Mouse (Mus musculus): ENCODE measurements around the gene Tmem150a. TPM values are rescaled to one million over a fixed set of nuclear protein-coding genes. Genes with fewer than 3 reads are reported as not detected.

The Tmem150a gene
- polyA plus RNA-seq, 1 experiment from 2014 or later, result 50.6 TPM

DNA sequence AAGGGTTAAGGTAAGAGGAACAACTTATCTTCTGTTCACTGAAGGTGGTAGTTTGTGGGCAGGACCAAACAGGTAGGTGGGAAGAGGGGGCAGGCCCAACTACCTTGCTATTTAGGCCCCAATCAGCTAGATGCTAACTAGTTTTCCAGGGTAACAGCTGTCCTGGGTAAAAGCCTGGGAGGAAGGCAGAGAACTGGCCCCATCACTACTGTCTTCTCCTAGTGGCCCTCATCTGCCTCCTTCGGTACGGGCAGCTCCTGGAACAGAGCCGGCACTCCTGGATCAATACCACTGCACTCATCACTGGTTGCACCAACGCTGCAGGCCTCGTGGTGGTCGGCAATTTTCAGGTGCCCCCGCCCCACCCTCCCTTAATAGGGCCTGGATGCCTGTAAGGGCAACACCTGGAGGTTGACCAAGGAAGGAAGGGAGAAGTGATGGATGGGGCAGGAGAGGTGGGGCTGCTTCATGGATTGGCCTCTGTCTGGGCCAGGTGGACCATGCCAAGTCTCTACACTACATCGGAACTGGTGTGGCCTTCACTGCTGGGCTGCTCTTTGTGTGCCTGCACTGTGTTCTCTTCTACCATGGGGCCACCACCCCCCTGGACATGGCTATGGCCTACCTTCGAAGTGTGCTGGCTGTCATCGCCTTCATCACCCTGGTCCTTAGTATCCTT is 3.0 kb downstream of the Tmem150a start:
- Histone ChIP-seq H3K4me1 (replicated peaks; ENCODE audit: insufficient read depth, low read length) (peaks cover 13% of the 10 kb centered on the region; the same call in 1 of the 2 replicates), H3K27me3 (ENCODE audit: insufficient read depth, low read length) (no peaks in the 10 kb centered on the region), H3K9ac (ENCODE audit: low read depth, low read length) (no peak overlapping the region), H3K4me2 (ENCODE audit: low read length) (no peak overlapping the region), H3K4me3 (replicated peaks; ENCODE audit: low read depth, low read length) (no peak overlapping the region), H3K36me3 (ENCODE audit: insufficient read depth, low read length) (peaks cover 5% of the 10 kb centered on the region; the same call in 1 of the 2 replicates), H3K9me3 (replicated peaks; ENCODE audit: low read length) (no peaks in the 10 kb centered on the region), H3K27ac (no peak overlapping the region)
- ATAC-seq (replicated peaks; ENCODE audit: low FRiP score, low read depth) (no peak), DNase-seq (ENCODE audit: low spot score) (no peak)
- no peak for TF ChIP-seq CTCF (IDR thresholded peaks at IDR 0.05; ENCODE audit: low read depth)
- WGBS, result 89% methylated on average over 10 of the region's 10 CpGs

DNA sequence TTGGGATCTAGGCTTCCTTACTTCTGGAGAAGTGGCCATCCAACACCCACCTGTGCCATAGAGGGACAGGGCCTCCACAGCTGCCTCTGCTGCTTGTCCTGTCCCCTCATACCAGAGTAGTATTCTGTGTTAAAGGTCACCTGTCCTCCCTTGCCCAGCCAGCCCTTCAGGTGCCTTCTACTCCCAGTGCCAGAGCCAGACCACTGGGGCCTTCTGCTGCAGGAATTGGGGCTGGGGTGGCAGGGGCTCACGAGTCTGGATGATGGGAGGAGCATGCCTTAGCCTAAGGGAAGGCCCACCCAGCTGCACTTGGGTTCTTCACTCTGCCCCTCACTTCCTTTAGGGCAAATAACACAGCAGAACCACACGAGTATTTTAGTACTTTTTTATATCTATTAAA is 4.1 kb downstream of the Tmem150a start:
- Histone ChIP-seq H3K4me1 (replicated peaks; ENCODE audit: insufficient read depth, low read length) (peaks cover 13% of the 10 kb centered on the region; the same call in 1 of the 2 replicates), H3K9ac (ENCODE audit: low read depth, low read length) (no peak overlapping the region), H3K4me3 (replicated peaks; ENCODE audit: low read depth, low read length) (no peak overlapping the region), H3K27me3 (ENCODE audit: insufficient read depth, low read length) (no peaks in the 10 kb centered on the region), H3K36me3 (ENCODE audit: insufficient read depth, low read length) (peaks cover 5% of the 10 kb centered on the region; the same call in 1 of the 2 replicates), H3K9me3 (replicated peaks; ENCODE audit: low read length) (no peaks in the 10 kb centered on the region), H3K4me2 (ENCODE audit: low read length) (no peak overlapping the region), H3K27ac (no peak overlapping the region)
- ATAC-seq (replicated peaks; ENCODE audit: low FRiP score, low read depth), result no peak
- no peak for TF ChIP-seq CTCF (IDR thresholded peaks at IDR 0.05; ENCODE audit: low read depth)
- WGBS, result 64% methylated on average over 2 of the region's 2 CpGs
- no peak for DNase-seq (ENCODE audit: low spot score)

DNA sequence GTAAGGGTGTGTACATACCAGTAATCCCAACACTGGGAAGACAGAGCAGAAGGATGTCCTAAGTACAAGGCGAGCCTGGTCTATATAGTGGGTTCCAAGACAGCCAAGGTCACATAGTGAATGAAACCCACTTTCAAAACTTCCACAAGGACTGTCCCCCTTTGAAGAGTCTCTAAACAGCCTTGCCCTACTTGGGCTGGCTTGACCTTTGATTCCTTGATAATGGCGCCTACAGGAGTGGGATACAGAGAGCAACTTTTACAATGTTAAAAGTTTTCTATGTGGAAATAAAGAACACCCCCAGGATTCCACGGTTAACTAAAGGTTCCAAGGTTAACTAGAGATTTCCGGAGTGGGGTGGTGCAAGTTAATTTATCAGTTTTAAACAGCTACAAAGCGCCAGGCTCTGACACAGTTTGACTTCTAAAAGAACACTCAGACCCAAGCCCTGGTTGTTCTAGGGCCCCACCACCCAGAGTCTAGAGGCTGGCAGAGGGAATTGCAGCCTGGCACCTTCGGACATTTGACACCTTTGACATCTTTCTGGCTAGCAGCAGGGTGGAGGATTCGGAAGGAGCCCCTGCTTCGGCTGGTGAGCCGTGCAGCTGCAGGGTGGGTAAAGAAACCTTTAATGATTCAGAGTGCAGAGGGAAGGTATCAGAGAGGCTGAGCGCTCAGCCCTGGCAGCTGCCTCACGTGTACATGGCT is 4.8 kb downstream of the Tmem150a start:
- DNase-seq (ENCODE audit: low spot score) (no peak), ATAC-seq (replicated peaks; ENCODE audit: low FRiP score, low read depth) (no peak)
- Histone ChIP-seq H3K4me1 (replicated peaks; ENCODE audit: insufficient read depth, low read length) (peaks cover 13% of the 10 kb centered on the region; the same call in 1 of the 2 replicates), H3K27ac (no peak overlapping the region; the same call in 1 of the 2 replicates), H3K27me3 (ENCODE audit: insufficient read depth, low read length) (no peaks in the 10 kb centered on the region), H3K36me3 (ENCODE audit: insufficient read depth, low read length) (peaks cover 5% of the 10 kb centered on the region; the same call in 1 of the 2 replicates), H3K9me3 (replicated peaks; ENCODE audit: low read length) (no peaks in the 10 kb centered on the region), H3K4me3 (replicated peaks; ENCODE audit: low read depth, low read length) (no peak overlapping the region), H3K9ac (ENCODE audit: low read depth, low read length) (no peak overlapping the region), H3K4me2 (ENCODE audit: low read length) (peak overlapping the region; percentile 89; the same call in 1 of the 2 replicates)
- TF ChIP-seq CTCF (IDR thresholded peaks at IDR 0.05; ENCODE audit: low read depth), result no peak
- WGBS, result 65% methylated on average over 11 of the region's 11 CpGs

DNA sequence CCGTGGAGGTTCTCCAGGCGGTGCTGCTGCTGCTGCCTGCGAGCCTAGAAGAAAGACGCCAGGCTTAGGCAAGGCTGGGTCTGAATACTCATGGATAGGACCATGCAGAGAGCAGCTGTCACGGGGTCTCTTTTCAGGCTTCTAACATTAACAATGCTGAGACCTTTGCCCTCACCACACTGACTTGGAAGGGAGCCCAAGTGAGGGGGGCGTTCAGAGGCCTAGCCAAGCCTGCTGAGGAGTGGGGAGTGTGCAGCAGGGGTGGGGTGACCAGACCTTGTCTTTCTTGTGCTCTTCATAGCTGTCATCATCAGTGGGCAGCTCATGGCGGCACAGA is 5.3 kb downstream of the Tmem150a start:
- Histone ChIP-seq H3K27me3 (ENCODE audit: insufficient read depth, low read length) (no peaks in the 10 kb centered on the region), H3K36me3 (ENCODE audit: insufficient read depth, low read length) (peaks cover 5% of the 10 kb centered on the region; the same call in 1 of the 2 replicates), H3K4me3 (replicated peaks; ENCODE audit: low read depth, low read length) (no peak overlapping the region), H3K4me2 (ENCODE audit: low read length) (peak overlapping the region; percentile 89; the same call in 1 of the 2 replicates), H3K4me1 (replicated peaks; ENCODE audit: insufficient read depth, low read length) (peaks cover 13% of the 10 kb centered on the region; the same call in 1 of the 2 replicates), H3K9me3 (replicated peaks; ENCODE audit: low read length) (no peaks in the 10 kb centered on the region), H3K27ac (no peak overlapping the region; the same call in 1 of the 2 replicates), H3K9ac (ENCODE audit: low read depth, low read length) (no peak overlapping the region)
- TF ChIP-seq CTCF (IDR thresholded peaks at IDR 0.05; ENCODE audit: low read depth), result no peak
- ATAC-seq (replicated peaks; ENCODE audit: low FRiP score, low read depth), result no peak
- 63% methylated on average over 7 of the region's 7 CpGs for WGBS
- DNase-seq (ENCODE audit: low spot score), result no peak

DNA sequence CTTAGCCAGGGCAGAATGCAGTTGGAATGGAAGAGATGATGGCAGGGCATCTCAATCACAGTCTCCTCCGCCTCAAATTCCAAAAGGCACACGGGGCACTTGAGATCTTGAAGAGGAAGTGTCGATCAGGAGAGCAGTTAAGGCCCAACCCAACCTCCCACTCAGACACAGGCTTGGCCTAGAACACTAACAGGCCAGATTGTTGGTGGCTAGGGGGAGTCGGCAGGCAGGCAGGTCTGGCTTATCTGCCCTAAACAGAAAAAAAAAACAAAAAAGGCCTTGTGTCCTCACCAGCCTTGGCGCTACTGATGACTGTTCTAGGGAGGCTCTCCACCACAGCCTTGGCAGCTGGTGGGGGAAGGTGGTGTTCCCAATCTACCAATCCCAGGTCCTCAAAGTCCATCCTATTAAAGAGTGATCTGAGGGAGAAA is 5.9 kb downstream of the Tmem150a start:
- no peaks in the 10 kb centered on the region for H3K27me3 ChIP-seq (ENCODE audit: insufficient read depth, low read length)
- peak overlapping the region; percentile 74 for H3K4me3 ChIP-seq (replicated peaks; ENCODE audit: low read depth, low read length)
- WGBS, result 59% methylated on average over 5 of the region's 5 CpGs
- H3K9ac ChIP-seq (ENCODE audit: low read depth, low read length), result 0 out of 2 replicates have a peak overlapping the region, but pooled peaks have one; percentile 81
- peak overlapping the region; percentile 89 for H3K4me2 ChIP-seq (ENCODE audit: low read length)
- no peak for TF ChIP-seq CTCF (IDR thresholded peaks at IDR 0.05; ENCODE audit: low read depth)
- H3K27ac ChIP-seq, result 0 out of 2 replicates have a peak overlapping the region, but pooled peaks have one; percentile 57
- DNase-seq (ENCODE audit: low spot score) (no peak), ATAC-seq (replicated peaks; ENCODE audit: low FRiP score, low read depth) (no peak)
- no peaks in the 10 kb centered on the region for H3K9me3 ChIP-seq (replicated peaks; ENCODE audit: low read length)
- H3K36me3 ChIP-seq (ENCODE audit: insufficient read depth, low read length), result peaks cover 5% of the 10 kb centered on the region; the same call in 1 of the 2 replicates
- peaks cover 13% of the 10 kb centered on the region; the same call in 1 of the 2 replicates for H3K4me1 ChIP-seq (replicated peaks; ENCODE audit: insufficient read depth, low read length)

Data from kidney, postnatal 0 days (tissue).